Mouse (Mus musculus) thymus, postnatal 25 days (tissue): ENCODE measurements at regions not wholly inside any gene's neighbourhood (a gene's known extent, or its start where the extent isn't known, plus 50 kb on each side); places are given as distances from the start of the nearest gene placed in this dataset.

ENCODE experiments used
- DNase-seq: peaks from one replicate; pipeline ENCODE4 v3.0.0; 2022

DNA sequence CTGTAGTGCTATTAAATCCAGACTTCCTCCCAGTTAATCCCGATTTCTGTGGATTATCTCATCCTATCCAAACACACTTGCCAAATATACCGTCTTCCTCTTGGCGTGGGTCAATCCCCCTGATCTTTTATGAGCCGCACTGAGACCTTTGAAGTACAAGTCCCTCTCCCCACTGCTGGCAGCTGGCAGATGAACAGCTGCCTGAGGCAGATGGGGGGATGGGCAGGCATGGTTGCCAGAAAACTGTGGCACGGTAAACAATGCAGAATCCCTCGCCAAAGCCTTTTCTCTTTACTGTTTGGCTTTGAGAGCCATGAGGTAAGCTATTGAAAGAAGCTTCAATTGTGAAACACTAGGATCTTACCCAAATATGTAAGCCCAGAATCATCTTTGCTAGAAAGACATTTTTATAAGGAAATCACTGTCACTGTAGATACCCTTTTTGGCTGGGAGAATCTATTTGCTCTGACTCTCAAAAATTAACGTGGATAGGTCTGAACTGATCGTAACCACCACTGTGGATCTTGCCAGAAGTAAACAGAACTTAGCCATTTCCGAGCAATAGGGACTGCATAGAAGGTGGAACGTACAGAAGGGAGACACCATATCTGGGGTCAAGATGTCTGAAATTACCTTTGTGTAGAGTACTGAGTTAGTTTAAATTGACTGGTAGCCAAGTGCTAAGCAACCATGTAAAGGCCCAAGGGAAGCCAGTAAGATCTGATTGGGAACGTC, 221.5 kb downstream of the Ahr start:
- no peak for DNase-seq

- no peak for DNase-seq
Observed at GRCm38 (mm10) chr12:35308537-35308936, 226.3 kb downstream of the Ahr start.

DNA sequence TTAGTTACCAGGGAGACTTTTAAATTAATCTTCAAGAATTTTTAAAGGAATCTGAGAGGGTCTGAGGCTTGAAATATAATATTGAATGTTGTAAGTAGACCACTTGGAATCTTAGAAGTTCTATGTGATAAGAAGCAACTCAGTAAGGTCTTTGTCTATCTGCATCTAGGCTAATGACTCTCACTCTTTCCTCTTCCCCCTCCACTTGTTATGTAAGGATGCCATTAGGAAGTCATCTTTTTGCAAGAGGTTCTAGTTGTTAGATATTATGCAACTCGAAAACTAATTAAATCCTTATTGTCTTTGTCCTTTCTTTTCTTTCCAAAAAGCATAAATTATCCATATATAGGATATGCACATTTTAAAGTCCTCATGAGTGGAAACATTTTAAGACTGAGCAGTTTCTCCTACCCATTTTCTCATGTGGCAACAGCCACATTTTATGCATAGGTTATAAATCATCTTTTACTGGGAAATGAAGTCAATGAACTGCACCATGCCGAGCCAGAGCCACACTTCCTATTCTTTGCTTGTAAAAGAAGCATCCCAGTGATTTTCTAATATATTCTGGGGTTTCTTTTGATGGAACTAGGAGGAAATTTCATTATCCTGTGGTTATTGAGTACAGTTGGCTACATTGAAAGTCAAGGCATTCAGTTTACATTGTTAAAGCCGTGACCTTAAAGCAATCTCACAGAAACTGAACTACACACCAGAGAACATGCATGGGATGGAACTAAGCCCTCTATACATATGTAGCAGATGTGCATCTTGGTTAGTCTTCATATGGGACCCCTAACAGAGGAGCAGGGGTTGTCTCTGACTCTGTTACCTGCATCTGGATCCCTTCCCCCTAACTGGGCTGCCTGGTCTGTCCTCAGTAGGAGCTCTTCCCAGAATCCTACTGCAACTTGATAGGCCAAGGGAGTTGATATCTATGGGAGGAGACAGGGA, 230.8 kb downstream of the Ahr start:
- DNase-seq: no peak

GRCm38 (mm10) chr12:35303188-35303587, 231.7 kb downstream of the Ahr start:
- no peak for DNase-seq

- DNase-seq: no peak
Observed at GRCm38 (mm10) chr12:35294668-35295067, 240.2 kb downstream of the Ahr start.

- DNase-seq: no peak
Observed at GRCm38 (mm10) chr12:35293566-35293965, 241.3 kb downstream of the Ahr start.

DNA sequence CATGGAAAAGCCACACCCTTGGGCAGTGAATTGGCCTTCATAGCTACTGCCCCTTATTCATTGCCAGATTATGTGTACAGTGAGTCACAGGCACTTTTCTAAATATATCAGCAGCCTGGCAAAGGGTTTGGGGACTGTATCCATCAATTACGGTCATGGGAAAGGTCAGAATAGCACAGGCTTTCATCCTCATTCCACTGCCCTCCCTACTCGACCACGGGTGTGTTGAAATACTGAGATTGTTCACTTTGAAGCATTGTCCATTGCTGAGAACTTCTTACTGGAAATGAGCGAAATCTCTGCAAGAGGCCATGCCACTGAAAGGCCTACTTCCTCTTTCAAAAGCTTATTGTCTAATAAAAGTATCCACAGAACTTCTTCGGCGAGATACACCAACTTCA, 242.9 kb downstream of the Ahr start:
- DNase-seq: no peak

DNA sequence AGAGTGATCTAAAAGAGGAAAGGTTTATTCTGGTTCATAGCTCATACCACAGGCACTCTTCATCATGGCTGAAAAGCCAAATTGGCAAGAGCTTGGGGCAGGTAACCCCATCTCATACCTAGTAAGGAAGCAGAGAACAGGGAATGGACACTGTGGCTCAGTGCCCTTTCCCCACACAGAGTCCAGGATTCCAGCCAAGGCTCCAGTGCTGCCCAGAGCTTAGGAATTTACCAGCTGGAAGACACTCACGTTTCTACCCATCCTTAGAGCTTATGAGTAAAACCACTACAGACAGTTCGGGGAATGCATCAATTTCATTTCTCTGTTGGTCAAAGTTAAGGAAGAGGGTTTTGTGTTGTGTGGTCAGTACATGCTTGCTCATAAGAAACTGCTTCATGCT, 241.0 kb downstream of the Snx13 start:
- no peak for DNase-seq

- DNase-seq: no peak
Observed at GRCm38 (mm10) chr12:35287570-35287969, 240.6 kb downstream of the Snx13 start.

DNA sequence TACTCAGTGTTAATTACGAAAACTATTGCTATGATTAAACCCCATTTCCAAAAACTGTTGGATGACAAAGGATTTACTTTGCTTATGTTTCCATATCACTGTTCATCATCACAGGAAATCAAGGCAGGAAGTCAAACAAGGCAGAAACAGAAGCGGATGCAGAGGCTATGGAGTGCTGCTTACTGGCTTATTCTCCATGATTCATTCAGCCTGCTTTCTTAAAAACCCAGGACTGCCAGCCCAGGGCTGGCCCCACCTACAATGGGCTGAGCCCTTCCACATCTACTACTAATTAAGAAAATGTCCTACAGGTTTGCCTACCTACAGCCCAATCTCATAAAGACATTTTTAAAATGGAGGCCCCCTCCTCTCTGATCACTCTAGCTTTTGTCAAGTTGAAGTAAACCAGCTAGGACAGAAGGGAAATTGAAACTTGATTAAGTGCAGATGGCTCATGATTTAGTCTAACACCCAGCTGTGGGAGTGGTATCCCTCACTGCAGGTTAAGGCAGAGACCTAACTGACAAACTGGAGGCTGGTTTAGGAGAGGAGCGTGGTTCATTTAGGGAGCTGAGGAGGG, 240.1 kb downstream of the Snx13 start:
- DNase-seq: no peak

- no peak for DNase-seq
Observed at GRCm38 (mm10) chr12:35284345-35284744, 237.4 kb downstream of the Snx13 start.

- DNase-seq: no peak
Observed at GRCm38 (mm10) chr12:35283925-35284324, 236.9 kb downstream of the Snx13 start.

- DNase-seq: no peak
Observed at GRCm38 (mm10) chr12:35283407-35283806, 236.4 kb downstream of the Snx13 start.

- DNase-seq: no peak
Observed at GRCm38 (mm10) chr12:35269465-35269864, 222.5 kb downstream of the Snx13 start.

- DNase-seq: no peak
Observed at GRCm38 (mm10) chr12:35268006-35268405, 221.0 kb downstream of the Snx13 start.

DNA sequence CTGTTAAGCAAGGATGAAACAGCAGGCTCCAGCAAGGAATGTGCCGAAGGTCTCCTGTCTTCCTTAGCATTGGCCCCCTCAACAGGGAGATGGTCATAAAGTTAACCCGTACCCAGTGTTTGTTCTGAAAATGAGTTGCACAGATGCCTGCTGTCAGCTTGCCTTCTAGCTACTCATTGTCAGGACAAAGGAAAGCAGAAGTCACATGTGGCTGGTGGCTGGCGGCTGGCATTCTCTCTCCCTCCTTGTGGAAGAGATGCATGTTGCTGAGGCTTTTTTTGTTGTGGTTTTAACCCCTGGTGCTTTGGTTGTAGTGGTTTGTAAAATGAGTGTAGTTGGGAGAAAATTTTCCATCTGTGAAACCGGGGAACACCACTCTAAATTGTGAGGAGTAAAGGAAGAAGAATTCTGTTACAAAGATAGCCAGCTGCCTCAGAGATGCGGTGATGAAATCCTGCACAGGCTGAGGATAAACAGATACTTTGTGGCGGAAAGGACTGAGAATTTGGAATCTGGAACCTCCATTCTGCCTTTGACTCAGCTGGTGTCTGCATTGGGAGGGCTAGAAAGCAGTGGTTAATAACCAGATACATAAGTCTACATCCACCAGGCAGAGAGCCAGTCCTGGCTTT, 220.2 kb downstream of the Snx13 start:
- no peak for DNase-seq

- DNase-seq: no peak
Observed at GRCm38 (mm10) chr12:35259781-35260180, 212.8 kb downstream of the Snx13 start.

- DNase-seq: no peak
Observed at GRCm38 (mm10) chr12:35255723-35256401, 208.9 kb downstream of the Snx13 start.

DNA sequence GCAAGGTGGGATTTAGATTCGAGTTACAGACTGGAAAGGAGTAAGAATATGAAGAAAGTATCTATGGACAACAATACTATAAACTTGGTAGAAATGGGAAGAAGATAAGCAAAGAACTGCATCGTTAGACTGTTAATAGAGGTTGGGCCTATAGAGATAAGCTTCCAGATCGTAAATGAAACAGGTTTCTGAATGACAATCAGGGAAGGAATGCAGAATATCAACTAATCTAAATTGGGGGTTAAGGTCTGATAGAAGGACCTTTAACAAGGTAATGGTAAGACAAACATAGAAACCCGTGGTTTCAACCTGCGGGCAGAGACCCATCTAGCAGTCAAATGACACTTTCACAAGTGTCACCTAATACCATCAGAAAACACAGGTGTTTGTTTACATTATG, 201.5 kb downstream of the Snx13 start:
- DNase-seq: no peak

- DNase-seq: no peak
Observed at GRCm38 (mm10) chr12:35246226-35247014, 199.4 kb downstream of the Snx13 start.

DNA sequence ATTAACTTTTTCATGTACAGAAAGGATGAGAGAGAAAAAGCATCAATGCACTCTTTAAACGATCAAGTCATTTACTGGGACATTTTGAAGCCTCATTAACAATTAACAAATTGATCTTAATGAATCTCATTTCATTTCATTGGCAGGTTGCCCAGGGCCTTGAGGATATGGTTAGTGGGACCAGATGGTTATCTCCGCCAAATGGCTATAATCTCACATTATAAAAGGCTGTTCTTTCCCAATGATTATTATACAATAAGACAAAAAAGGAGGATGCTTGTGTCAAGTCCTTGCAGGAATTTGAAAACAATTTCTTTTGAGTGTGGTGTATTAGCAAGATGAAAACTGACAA, 185.3 kb downstream of the Snx13 start:
- DNase-seq: no peak
